Mouse (Mus musculus): ENCODE measurements around the gene Rbm28.
"Not testable (repeated sequence)": the region's sequence is repeated elsewhere in the genome, so short reads cannot be mapped to it uniquely, and the experiment has no call there.

Gene Rbm28

DNA sequence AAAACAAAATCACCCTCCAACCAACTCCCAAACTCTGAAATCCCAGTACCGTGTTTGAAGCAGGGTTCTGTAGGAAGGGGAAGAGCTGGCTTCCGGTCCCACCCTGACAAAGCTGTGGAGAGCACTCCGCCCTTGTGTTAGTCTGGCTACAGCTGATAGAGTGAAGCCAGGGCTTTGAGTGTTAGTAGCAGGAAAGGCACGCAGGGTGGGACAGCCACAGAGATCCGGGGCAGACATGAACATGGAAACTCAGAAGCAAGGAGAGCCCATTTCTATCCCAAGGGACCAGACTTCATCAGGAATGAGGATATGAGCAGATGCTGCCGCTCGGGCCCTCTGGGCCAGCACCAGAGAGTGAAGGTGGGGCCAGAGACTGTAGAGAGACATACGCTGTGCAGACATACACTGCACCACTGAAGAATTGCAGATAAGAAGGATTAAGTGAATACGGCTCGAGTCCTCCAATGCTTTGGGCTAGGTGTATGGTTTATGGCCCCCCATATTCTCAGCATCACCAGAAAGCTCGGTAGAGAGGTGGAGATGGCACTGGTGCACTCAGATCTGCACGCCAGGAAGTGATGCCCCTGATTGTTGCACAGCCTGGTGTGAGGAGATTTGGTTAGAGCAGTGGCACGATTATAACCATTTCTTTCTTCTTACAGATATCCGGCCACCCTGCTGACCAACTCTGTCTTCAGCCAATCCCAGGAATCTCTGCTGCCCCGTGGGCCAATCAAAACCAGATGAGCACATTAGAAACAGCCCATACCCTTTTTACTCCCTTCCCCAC, 29.4 kb upstream of the Rbm28 start:
- peak in 1 of 2 experiments; percentile 9 for DNase-seq (ENCODE audit: low spot score in 2 of 2)

DNA sequence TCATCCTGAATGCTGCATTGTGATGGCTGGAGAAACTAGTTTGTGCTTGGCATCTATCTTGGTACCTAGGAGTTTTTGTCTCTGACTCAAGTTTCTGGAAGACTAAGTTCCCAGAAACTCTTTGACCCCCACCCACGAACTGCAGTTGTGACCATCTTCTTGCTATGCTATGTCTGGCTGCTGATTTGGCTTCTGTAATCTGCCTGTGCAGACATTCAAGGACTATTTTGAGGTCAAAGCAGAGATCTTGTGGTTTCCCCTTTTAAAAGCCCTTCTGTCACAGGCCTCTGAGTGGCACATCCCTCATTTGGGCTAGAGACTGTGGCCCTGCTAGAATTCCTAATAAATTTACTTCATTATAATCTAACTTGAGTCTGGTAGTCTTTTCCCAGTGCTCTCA, 23.1 kb upstream of the Rbm28 start:
- no peak for DNase-seq (ENCODE audit: low spot score in 2 of 2)

DNA sequence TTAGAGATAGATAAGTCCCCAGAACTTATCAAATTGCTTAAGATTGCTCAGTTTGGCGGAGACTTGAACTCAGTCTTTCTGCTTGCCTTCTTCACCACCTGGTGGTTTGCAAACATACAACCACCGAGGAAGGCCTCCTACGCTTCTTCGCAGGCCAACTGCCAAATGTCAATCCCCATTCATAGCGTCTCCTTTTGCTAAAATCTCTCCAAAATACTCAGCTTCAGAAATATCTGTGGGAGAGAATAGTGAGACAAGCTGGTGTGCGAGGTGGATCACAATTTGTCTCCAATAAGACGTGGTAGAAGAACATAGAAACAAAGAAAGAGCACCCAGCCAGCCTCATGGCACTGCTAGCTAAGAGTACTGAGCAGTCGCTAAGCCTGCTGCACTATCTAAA, 15.0 kb upstream of the Rbm28 start:
- DNase-seq (ENCODE audit: low spot score in 2 of 2): no peak

DNA sequence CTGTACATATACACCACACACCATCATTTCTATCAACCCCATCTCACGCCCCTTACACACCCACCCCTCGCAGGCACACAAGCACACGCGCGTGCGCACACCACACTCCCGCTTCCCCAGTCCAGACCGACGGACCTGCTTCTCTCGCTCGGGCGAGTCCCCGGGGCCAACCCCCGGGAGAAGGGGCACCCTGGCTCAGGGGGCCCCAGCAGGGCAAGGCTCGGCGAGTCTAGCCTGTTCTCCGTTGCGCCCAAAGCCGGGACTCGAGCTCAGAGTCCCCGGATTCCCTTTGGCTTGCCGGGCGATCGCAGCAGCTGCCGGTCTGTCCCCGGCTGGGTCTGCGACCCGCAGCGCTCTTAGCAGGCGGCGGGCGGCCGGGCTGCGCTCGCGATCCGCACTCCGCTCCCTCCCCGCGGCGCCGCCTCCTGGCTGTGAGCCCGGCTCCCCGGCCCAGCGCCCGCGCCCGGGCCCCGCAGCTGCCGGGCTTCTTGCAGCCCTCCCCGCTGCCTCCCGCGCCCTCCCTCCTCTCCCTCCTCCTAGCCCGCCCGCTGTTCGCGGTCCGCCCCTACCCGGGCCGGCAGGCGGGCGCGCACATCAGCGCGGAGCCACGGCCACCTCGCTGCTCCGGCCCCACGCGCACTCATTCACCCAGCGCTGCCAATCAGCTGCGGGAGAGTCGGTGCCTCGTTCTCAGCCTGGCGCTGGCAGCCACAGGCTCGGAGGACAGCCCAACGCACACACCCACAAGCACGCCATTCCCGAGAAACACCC, 14.3 kb upstream of the Rbm28 start, which contains the start of gene Prrt4:
Prrt4 (minus strand) TSS at position 697 of the 771 bp plus-strand sequence.
- DNase-seq (ENCODE audit: low spot score in 2 of 2): no peak

DNA sequence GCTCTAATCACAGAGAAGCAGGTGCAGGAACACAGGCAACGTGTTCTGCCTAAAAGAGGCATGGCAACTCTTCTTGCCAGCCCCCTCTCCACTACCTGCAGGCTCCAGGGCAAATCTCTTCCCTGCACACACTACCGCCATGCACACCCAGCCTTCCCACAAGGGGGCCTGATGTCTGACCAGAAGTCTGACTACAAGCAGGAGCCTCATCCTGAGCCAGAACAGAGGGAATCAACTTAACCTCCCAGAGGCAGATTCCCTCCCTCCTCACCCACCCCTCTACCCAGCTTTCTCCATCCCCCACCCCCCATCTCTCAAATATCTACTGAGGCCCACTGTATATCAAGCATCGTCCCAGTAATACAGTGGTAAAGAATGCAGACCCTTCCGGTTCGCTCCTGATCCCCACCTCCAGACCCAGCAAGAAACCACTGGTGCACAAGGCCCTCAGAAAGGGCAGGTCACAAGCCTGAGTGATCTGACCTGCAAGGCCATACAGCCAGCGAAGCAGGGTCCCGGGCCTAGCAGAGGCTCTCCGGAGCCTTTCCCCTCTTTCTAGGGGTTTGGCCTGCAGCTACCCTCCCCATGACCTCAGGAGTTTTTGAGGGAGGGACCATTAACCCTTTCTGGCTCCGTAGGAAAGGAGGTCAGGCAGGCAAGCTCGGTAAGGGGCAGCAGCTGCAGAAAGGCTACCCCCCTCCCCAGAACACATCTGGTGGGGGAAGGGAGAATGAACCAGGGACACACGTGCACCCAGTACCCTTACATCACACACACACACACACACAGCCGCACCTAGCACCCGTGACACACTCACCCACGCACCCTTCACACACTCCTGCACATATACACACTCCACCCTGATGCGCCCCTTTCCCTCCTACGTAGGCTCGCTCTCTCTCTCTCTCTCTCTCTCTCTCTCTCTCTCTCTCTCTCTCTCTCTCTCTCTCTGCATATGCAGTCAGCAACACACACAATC, 13.4 kb upstream of the Rbm28 start:
- DNase-seq (ENCODE audit: low spot score in 2 of 2): no peak

DNA sequence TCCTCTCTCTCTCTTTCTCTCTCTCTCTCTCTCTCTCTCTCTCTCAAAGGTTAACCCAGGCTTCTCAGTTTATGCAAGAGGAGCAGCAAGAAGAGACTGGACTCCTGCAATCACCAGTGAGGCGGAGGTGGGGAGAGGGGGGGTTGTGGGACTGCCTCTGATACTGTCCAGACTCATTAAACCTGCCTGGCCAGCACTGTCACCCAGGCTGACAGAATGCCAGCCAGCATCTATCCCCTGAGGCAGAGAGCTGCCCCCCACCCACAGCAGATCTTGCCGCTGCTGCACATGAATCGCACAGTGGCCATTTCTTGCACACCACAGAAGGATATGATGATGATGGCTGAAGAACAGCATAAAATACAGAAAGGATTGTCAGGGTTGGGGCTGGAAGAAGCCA, 10.3 kb upstream of the Rbm28 start:
- DNase-seq (ENCODE audit: low spot score in 2 of 2): no peak

DNA sequence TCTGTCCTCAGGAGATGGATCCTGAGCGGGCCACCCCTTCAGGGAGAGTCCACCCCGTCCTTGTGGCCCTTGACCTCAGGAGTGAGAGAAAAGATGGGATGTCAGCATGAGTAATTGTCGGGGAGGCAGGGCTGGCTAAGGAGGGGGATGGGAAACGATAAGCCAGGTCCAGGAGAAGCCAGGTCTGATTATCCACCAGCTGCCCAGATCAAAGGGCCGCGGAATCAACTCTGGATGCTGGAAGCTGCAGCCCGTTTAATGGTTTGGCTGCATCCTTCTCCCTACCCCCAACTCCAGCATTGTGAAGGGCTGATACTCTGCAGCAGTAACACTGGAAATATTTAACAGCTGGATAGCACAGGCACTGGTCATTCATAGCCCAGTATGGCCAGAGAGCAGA, 9.6 kb upstream of the Rbm28 start:
- no peak for DNase-seq (ENCODE audit: low spot score in 2 of 2)

DNA sequence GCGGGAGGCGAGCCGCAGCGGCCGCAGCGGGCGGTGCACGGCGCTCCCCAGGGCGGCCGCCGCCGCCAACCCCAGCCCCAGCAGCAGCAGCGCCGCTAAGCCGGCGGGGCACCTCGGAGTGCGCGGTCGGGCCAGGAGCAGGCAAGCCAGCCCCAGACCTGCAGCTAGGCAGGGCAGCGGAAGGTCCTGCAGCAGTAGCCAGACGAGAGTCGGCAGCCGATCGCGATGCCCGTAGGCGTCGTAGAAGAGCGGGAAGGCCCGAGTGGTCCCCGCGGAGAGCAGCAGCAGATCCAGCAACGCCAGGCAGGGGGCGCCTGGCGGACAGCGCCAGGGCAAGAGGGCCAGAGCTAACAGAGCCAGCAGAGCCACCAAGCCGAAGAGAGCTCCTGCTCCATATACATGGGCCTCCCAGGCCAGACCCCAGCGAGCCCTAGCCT, 6.2 kb upstream of the Rbm28 start:
- peak; percentile 49 to 75 for DNase-seq (ENCODE audit: low spot score in 2 of 2)

DNA sequence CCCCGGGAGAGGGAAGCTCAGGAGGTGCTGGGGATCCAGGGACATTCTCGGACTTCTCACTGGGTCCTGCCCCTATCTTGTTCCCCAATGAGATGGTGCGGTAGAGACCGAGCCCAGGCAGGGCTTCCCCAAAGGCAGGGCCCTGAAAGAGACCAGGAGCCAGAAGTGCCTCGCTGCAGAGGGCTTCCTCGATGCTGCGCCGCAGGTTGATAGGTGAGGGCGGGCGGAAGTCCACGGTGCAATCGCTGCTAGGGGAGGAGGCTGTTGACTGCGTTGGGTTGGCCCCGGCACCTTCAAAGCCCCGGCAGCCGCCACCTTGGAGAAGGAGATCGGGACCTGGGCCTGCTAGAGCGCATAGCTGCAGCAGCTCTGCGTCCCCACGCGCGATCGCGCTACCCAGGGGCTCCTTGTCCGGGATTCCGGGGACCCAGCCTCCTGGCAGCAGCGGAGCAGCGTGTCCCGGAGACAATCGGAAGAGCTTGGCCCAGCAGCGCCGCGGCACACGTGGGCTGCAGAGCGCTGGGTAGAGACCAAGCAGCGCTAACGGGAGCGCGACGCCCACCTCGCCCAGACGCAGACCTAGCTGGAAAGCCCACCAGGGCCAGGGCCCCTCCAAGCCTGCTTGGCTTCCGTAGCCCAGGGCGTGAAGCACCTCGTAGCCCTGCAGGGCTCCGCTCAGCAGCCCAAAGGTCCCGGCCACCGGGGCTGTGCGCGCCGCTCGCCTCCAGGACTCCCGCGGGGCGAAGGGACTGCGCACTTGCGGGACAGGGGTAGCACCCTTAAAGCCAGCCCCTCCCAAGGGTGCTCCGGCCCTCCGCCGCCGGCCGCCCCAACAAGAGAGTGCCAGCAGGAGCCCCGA, 5.5 kb upstream of the Rbm28 start:
- DNase-seq (ENCODE audit: low spot score in 2 of 2): peak; percentile 22 to 53

DNA sequence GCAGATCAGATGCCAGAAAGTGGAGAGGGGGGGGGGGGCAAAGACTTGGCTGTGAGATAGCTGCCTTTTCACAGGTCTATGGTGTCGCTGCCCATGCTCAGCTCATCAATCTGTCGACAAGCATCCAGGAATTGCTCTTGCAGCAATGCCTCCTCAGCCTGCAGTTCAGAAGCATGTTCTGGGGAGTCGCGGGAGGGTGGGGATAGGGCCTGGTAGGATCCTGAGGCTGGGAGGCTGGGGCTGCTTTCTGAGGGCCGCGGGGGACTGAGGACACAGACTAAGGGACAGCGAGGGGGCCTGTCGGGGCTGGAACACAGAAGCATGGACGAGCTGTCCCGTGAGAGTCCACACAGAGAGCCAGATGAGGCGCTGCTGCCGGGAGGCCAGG, 4.9 kb upstream of the Rbm28 start:
- no peak for DNase-seq (ENCODE audit: low spot score in 2 of 2)

DNA sequence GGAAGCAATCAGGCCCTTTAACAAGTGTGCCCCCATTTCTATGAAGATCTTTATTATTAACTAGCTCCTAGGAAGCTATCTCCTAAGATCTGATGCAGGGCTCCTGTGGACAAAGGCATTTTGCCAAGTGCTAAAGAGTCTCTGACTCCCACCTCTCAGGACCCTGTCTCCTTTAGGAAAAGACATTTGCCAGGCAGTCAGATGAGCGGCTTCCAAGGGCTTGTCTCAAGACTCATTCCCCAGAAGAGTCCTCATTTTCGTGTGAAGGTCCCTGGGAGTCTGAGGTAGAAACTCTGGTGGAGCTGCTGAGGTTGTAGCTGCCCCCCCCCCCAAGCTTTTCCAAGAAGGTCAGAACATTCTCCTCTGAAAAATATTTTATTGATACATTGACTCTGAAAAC, 4.1 kb upstream of the Rbm28 start:
- no peak for DNase-seq (ENCODE audit: low spot score in 2 of 2)

DNA sequence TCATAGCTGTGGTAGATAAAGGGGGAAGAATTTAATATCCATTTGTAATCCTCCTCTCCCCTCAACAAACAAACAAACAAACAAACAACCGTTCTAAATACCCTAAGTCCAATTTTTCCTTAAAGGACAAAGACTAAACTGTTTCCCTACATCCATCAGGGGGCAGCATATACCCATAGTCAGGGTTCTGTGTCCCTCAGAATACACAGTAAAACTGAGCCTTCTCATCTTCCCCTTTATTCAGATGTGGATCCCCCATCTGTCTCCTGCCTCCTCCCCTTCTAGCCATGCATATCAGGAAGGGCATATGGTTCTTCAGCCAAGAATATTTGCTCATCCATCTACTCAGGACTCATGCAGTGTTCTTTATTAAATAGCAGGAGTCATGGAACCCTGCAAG, 1.4 kb upstream of the Rbm28 start:
- DNase-seq (ENCODE audit: low spot score in 2 of 2): peak in 1 of 2 experiments; percentile 31

DNA sequence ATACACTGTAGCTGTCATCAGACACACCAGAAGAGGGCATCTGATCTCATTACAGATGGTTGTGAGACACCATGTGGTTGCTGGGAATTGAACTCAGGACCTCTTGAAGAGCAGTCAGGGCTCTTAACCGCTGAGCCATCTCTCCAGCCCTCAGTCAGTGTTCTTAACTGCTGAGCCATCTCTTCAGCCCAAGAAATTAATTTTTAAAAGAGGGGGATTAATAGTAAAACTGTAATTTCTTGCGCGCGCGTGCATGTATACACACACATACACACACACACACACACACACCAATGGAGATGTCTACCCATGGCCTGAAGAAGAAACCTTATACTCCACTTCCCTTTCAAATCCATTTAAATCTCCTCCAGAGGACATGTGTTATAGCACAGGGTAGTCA, 3.5 kb downstream of the Rbm28 start:
- not testable (repeated sequence) for DNase-seq (ENCODE audit: low spot score in 2 of 2)

DNA sequence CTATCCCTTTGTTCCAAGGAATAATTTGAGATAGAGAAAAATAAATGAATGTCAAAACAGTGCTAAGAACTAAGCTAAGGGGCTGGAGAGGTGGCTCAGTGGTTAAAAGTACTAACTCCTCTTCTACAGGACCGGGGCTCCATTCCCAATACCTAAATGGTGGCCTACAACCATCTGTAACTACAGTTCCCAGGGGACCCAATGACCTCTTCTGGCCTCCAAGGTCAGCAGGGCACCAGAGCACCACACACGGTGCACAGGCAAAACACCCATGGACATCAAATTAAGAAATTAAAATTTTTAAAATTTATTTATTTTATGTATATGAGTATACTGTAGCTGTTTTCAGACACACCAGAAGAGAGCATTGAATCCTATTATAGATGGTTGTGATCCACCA, 4.0 kb downstream of the Rbm28 start:
- no peak for DNase-seq (ENCODE audit: low spot score in 2 of 2)

DNA sequence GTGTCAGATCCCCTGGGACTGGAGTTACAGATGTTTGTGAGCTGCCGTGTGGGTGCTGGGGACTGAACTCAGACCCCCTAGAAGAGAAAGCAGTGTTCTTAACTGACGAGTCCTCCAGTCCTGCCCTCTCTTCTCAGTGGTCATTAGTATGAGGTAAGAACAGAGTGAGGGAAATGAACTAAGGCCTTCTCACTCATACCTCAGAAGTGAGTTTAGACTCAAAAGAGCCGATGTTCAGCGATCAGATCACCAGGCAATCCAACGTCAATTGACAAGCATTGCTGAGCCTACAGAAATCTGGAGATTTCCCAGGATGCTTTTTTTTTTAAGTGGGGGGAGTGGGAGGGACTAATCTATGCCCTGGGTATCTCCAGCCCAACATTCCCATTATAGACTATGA, 8.5 kb downstream of the Rbm28 start:
- no peak for DNase-seq (ENCODE audit: low spot score in 2 of 2)

DNA sequence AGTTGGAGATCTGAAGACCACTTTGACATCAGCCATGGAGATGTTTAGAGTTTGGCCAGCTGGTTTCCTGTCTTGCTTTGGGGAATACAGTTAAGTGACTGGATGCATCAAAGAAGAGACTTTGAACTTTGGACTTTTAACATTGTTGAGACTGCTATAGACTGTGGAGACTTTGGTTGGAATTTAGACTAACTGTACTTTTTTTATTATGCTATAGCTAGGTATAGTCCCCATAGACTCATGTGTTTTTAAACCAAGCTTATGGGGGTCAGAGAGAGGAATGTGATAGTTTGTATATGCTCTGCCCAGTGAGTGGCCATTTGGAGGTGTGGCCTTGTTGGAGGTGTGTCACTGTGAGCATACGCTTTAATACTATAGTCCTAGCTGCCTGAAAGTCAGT, 14.8 kb downstream of the Rbm28 start:
- DNase-seq (ENCODE audit: low spot score in 2 of 2): no peak

DNA sequence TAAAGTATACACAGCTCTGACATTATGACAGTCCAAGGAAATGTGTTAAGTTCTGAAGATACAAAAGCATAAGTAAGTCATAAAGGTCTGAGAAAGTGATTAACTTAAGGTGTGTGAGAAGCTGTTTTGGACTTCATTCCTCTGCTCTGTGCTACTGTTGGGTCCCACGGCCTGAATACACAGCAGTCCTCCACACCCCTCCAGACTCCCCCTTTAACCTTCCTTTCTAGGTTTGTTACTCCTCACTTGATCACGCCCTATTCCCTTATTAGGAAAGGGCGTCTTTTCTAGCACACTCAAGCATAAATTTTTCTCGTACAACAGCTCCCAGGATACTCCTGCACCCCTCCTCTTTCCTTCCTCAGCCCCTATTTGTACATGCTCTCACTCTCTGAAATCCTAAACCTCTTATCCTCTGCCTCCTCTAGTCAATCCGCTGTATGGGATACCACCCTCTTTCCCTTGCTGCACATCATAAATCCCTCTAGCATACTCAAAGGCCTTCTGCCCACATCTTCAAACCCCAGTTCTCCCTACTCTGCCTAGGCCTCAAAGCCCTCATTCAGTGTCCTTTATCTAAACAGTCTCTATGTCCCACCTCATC, 17.3 kb downstream of the Rbm28 start:
- DNase-seq (ENCODE audit: low spot score in 2 of 2): no peak

DNA sequence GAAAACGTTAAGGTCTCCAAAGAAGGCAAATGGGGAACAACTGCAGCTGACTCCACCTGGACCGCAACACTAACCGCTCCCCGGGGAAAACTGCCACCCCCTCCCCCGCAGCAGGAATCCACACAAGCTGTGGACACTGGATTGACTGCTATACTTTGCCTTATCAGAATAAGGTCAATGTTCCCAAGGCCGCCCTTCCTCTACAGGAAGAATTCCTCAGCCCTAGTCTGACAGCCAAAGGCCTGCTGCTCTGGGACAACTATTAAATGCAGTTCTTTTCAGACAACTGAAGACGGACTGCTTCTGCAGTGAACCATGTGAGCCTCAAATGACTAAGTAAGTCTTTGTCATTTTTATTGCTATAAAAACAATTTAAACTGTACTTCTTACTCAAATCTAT, 18.2 kb downstream of the Rbm28 start:
- DNase-seq (ENCODE audit: low spot score in 2 of 2): no peak

DNA sequence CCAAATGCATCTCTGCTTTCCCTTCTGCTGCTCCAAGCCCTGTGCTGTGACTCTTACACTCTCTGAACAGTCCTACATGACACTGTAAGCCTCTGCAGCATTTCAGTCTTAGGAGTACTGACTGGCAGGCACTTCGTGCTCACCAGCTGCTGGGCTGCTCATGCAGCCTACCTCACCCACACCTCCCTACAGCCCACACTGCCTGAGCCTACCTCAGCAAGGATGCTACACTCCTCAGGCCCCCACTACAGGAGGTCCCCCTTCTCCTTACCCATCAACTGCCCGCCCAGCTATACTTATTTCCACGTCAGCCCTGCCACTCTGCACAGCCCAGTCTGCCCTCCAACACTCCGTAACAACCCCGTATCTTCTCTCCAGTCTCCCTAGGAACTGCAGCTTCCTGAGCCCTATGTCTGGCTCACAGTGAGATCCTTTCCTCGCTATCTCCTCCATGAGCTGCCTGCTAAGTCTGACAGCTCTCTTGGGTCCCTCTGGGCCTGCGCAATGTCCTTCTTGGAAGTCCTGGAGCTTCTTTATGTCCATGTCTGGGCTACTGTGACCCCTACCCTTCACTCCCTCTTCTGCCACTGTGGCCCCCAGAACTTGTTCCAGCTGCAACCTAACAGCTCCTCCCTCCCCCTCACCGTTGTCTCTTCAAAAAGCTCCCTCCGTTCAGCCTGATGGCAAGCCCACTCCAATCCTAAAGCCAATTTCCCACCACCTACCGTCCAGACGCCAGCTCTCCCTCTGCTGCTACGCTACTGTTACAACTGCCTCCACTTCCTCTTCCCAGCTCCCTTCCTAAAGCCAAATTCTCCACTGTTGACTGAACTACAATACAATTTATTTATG, 19.1 kb downstream of the Rbm28 start:
- no peak for DNase-seq (ENCODE audit: low spot score in 2 of 2)

DNA sequence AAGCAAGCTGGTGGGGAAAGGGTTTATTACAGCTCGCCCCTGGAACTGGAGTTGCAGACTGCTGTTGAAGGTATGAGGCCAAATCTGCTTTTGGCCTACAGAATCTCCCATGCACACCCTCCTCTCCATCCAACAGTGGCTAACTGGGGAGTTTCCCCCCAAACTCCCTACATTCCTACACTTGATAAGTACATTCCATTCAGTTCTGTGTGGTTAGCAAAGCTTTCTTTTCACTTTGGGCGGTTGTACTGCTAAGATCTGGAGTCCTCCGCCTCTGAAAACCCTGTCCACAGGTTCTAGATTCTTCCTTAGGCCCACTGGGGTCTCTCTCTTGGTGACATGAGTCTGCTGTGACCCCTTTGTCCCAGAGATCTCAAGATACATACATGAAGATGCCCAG, 19.8 kb downstream of the Rbm28 start:
- no peak for DNase-seq (ENCODE audit: low spot score in 2 of 2)
